Mouse (Mus musculus) forebrain, postnatal 0 days (tissue): Measurements from ENCODE around the gene Lcat. TPM values are rescaled to one million over a fixed set of nuclear protein-coding genes. Genes with fewer than 3 reads are reported as not detected.

Experiments used
- ATAC-seq: fragments of 200-750 bp; cut with Nextera tagmentation; 2 replicates; pipeline ENCODE4 v1.8.0; 2017; ENCODE audit warnings: mild to moderate bottlenecking, moderate library complexity
- DNase-seq: peaks from one replicate; pipeline ENCODE4 v3.0.0-alpha.2; 2015
- H3K27ac ChIP-seq: fragments of 300-500 bp; sonication (generic); 2 replicates; pipeline ENCODE4 v1.5.1; 2014; ENCODE audit warnings: low read depth, mild to moderate bottlenecking, antibody characterized with exemption, low read length, moderate library complexity, mixed read lengths
- H3K27me3 ChIP-seq: fragments of 300-500 bp; sonication (generic); 2 replicates; pipeline ENCODE4 v1.6.1; 2014; ENCODE audit warnings: mild to moderate bottlenecking, low read length, mixed read lengths; ENCODE audit not compliant: insufficient read depth
- H3K36me3 ChIP-seq: fragments of 300-500 bp; sonication (generic); 2 replicates; pipeline ENCODE4 v1.6.1; 2014; ENCODE audit warnings: mild to moderate bottlenecking, moderate library complexity; ENCODE audit not compliant: insufficient read depth
- H3K4me1 ChIP-seq: fragments of 300-500 bp; sonication (generic); 2 replicates; pipeline ENCODE4 v1.6.1; 2014; ENCODE audit warnings: antibody characterized with exemption; ENCODE audit not compliant: insufficient read depth
- H3K4me2 ChIP-seq: fragments of 300-500 bp; sonication (generic); 2 replicates; pipeline ENCODE4 v1.6.1; 2014; ENCODE audit warnings: low read depth, mild to moderate bottlenecking, moderate library complexity
- H3K4me3 ChIP-seq: fragments of 300-500 bp; sonication (generic); 2 replicates; pipeline ENCODE4 v1.5.1; 2014; ENCODE audit warnings: low read depth, low read length, mixed read lengths
- H3K9ac ChIP-seq: fragments of 300-500 bp; sonication (generic); 2 replicates; pipeline ENCODE4 v1.6.1; 2014; ENCODE audit warnings: mild to moderate bottlenecking
- H3K9me3 ChIP-seq: fragments of 300-500 bp; sonication (generic); 2 replicates; pipeline ENCODE4 v1.6.1; 2016; ENCODE audit warnings: low read length
- CTCF ChIP-seq: sonication (generic); IDR thresholded peaks from 2 replicates; pipeline ENCODE4 v1.5.1; 2016; ENCODE audit warnings: antibody characterized with exemption, control low read depth, low read depth
- WGBS: fragments of 180-500 bp; shearing (Covaris S2); extraction: QIAGEN DNeasy Blood & Tissue Kit; methylation state at CpG from one replicate; pipeline ENCODE4 v1.1.7; 2014; 5-methylcytosine and 5-hydroxymethylcytosine counted together
- microRNA-seq, 2 experiments: library from miRNA; unstranded; fragments of <30 nt; microRNA quantifications; one replicate each; pipeline ENCODE4; 2016
- polyA plus RNA-seq: library from polyadenylated mRNA; unstranded; fragments of >200 nt; fragmentation: Nextera tagmentation; extraction: Ambion mirVana; gene quantifications from 2 replicates; pipeline ENCODE4 v1.2.1, GENCODE M21; 2015
- total RNA-seq: library from RNA; depleted of rRNA; stranded (reverse); fragments of >200 nt; gene quantifications from 2 replicates; pipeline ENCODE4 v1.2.3, GENCODE M21; 2014; rRNA removed

Gene Lcat
- total and polyA plus RNA-seq, 2 experiments from 2014 or later = 5.9 to 6.0 TPM

GRCm38 (mm10) chr8:105890870-105891269 lies 52.3 kb downstream of the Lcat start:
- no peaks in the 10 kb centered on the region for H3K9me3 ChIP-seq
- H3K27me3 ChIP-seq = no peaks in the 10 kb centered on the region
- ATAC-seq = 0 out of 2 replicates have a peak, but pooled peaks have one; percentile 9
- no peak overlapping the region for H3K4me2 ChIP-seq
- H3K27ac ChIP-seq = no peak overlapping the region
- no peak overlapping the region for H3K4me3 ChIP-seq
- 79% methylated on average over 6 of the region's 6 CpGs for WGBS
- no peak overlapping the region for H3K9ac ChIP-seq
- TF ChIP-seq CTCF = no peak
- H3K4me1 ChIP-seq = no peaks in the 10 kb centered on the region
- DNase-seq = peak; percentile 23
- H3K36me3 ChIP-seq = peaks cover 79% of the 10 kb centered on the region

GRCm38 (mm10) chr8:105889756-105890465 lies 53.3 kb downstream of the Lcat start:
- WGBS = 78% methylated on average over 12 of the region's 12 CpGs
- DNase-seq = no peak
- no peak for ATAC-seq
- H3K4me1 ChIP-seq = no peaks in the 10 kb centered on the region
- no peak for TF ChIP-seq CTCF
- no peaks in the 10 kb centered on the region for H3K27me3 ChIP-seq
- no peak overlapping the region for H3K27ac ChIP-seq
- H3K36me3 ChIP-seq = peaks cover 85% of the 10 kb centered on the region
- no peak overlapping the region for H3K9ac ChIP-seq
- H3K9me3 ChIP-seq = no peaks in the 10 kb centered on the region
- H3K4me3 ChIP-seq = no peak overlapping the region
- no peak overlapping the region for H3K4me2 ChIP-seq

Small RNAs within 50 kb of the gene (microRNA-seq; reads per million reads assigned to microRNA genes)
- gene Mir7074 = 0 reads per million in 2 experiments

Other genes starting within 250 kb of the Lcat start
- gene Acd, start 242.3 kb downstream of the Lcat start, total RNA-seq = 24.1 and 35.0 TPM in 2 replicates
- gene Acd, start 242.3 kb downstream of the Lcat start, polyA plus RNA-seq = 90.0 and 95.7 TPM in 2 replicates
- gene Pard6a, start 242.2 kb downstream of the Lcat start, total RNA-seq = 59.3 and 71.1 TPM in 2 replicates
- 63.8 and 72.5 TPM in 2 replicates for gene Pard6a, start 242.2 kb downstream of the Lcat start, polyA plus RNA-seq
- gene 4933405L10Rik, start 235.7 kb downstream of the Lcat start, total RNA-seq = 0.23 TPM in 1 of 2 replicates, not detected in the other
- gene 4933405L10Rik, start 235.7 kb downstream of the Lcat start, polyA plus RNA-seq = 0.21 and 0.31 TPM in 2 replicates
- gene Enkd1, start 235.2 kb downstream of the Lcat start, total RNA-seq = 10.3 and 10.9 TPM in 2 replicates
- 15.2 and 16.8 TPM in 2 replicates for gene Enkd1, start 235.2 kb downstream of the Lcat start, polyA plus RNA-seq
- gene Gfod2, start 184.7 kb downstream of the Lcat start, total RNA-seq = 42.6 and 51.2 TPM in 2 replicates
- gene Gfod2, start 184.7 kb downstream of the Lcat start, polyA plus RNA-seq = 58.4 and 71.2 TPM in 2 replicates
- gene Ranbp10, start 116.0 kb downstream of the Lcat start, total RNA-seq = 9.8 and 13.6 TPM in 2 replicates
- gene Ranbp10, start 116.0 kb downstream of the Lcat start, polyA plus RNA-seq = 3.5 and 4.5 TPM in 2 replicates
- 0.67 and 1.2 TPM in 2 replicates for gene Tsnaxip1, start 115.7 kb downstream of the Lcat start, total RNA-seq
- gene Tsnaxip1, start 115.7 kb downstream of the Lcat start, polyA plus RNA-seq = 0.92 and 1.1 TPM in 2 replicates
- gene Cenpt, start 90.1 kb downstream of the Lcat start, total RNA-seq = 42.4 and 44.7 TPM in 2 replicates
- 39.0 and 42.8 TPM in 2 replicates for gene Cenpt, start 90.1 kb downstream of the Lcat start, polyA plus RNA-seq
- gene Thap11, start 88.2 kb downstream of the Lcat start, total RNA-seq = 60.4 and 81.9 TPM in 2 replicates
- 48.6 and 57.2 TPM in 2 replicates for gene Thap11, start 88.2 kb downstream of the Lcat start, polyA plus RNA-seq
- 70.4 and 89.5 TPM in 2 replicates for gene Nutf2, start 82.8 kb downstream of the Lcat start, total RNA-seq
- 142 and 146 TPM in 2 replicates for gene Nutf2, start 82.8 kb downstream of the Lcat start, polyA plus RNA-seq
- gene Edc4, start 62.5 kb downstream of the Lcat start, total RNA-seq = 85.3 and 96.7 TPM in 2 replicates
- gene Edc4, start 62.5 kb downstream of the Lcat start, polyA plus RNA-seq = 36.1 and 41.7 TPM in 2 replicates
- gene Nrn1l, start 49.8 kb downstream of the Lcat start, total RNA-seq = 0.92 TPM in 1 of 2 replicates, not detected in the other
- gene Nrn1l, start 49.8 kb downstream of the Lcat start, polyA plus RNA-seq = 0.36 and 1.2 TPM in 2 replicates
- gene Pskh1, start 42.9 kb downstream of the Lcat start, total RNA-seq = 16.6 and 24.5 TPM in 2 replicates
- gene Pskh1, start 42.9 kb downstream of the Lcat start, polyA plus RNA-seq = 8.0 and 10.4 TPM in 2 replicates
- gene Ctrl, start 9.5 kb downstream of the Lcat start, total RNA-seq = 1.0 and 3.3 TPM in 2 replicates
- gene Ctrl, start 9.5 kb downstream of the Lcat start, polyA plus RNA-seq = 1.1 and 1.9 TPM in 2 replicates
- 46.5 and 63.7 TPM in 2 replicates for gene Psmb10, start 4.9 kb downstream of the Lcat start, total RNA-seq
- 86.2 and 95.8 TPM in 2 replicates for gene Psmb10, start 4.9 kb downstream of the Lcat start, polyA plus RNA-seq
- 9.7 and 12.4 TPM in 2 replicates for gene Slc12a4, start 22.7 kb upstream of the Lcat start, total RNA-seq
- gene Slc12a4, start 22.7 kb upstream of the Lcat start, polyA plus RNA-seq = 9.8 and 12.1 TPM in 2 replicates
- gene Dpep3, start 36.0 kb upstream of the Lcat start, total RNA-seq = not detected in 2 replicates
- not detected in 2 replicates for gene Dpep3, start 36.0 kb upstream of the Lcat start, polyA plus RNA-seq
- gene Dus2, start 48.0 kb upstream of the Lcat start, total RNA-seq = 14.3 and 17.8 TPM in 2 replicates
- 15.2 and 21.7 TPM in 2 replicates for gene Dus2, start 48.0 kb upstream of the Lcat start, polyA plus RNA-seq
- gene Dpep2nb, start 62.6 kb upstream of the Lcat start, total RNA-seq = not detected in 2 replicates
- gene Dpep2nb, start 62.6 kb upstream of the Lcat start, polyA plus RNA-seq = not detected in 2 replicates
- 31.5 and 33.8 TPM in 2 replicates for gene Ddx28, start 68.5 kb upstream of the Lcat start, total RNA-seq
- gene Ddx28, start 68.5 kb upstream of the Lcat start, polyA plus RNA-seq = 23.7 and 25.3 TPM in 2 replicates
- 11.4 and 16.0 TPM in 2 replicates for gene Nfatc3, start 115.5 kb upstream of the Lcat start, total RNA-seq
- gene Nfatc3, start 115.5 kb upstream of the Lcat start, polyA plus RNA-seq = 0.93 and 1.9 TPM in 2 replicates
- gene Esrp2, start 193.6 kb upstream of the Lcat start, total RNA-seq = 0.14 TPM in 1 of 2 replicates, not detected in the other
- gene Esrp2, start 193.6 kb upstream of the Lcat start, polyA plus RNA-seq = not detected in 2 replicates
- 16.0 and 17.8 TPM in 2 replicates for gene Pla2g15, start 207.0 kb upstream of the Lcat start, total RNA-seq
- 11.7 and 15.6 TPM in 2 replicates for gene Pla2g15, start 207.0 kb upstream of the Lcat start, polyA plus RNA-seq
- 29.9 and 43.6 TPM in 2 replicates for gene Slc7a6, start 225.5 kb upstream of the Lcat start, total RNA-seq
- 48.9 and 50.8 TPM in 2 replicates for gene Slc7a6, start 225.5 kb upstream of the Lcat start, polyA plus RNA-seq